Mouse (Mus musculus) thymus, postnatal 0 days (tissue): ENCODE measurements around the gene Dcakd. TPM values are rescaled to one million over a fixed set of nuclear protein-coding genes. Genes with fewer than 3 reads are reported as not detected.

Experiments
- DNase-seq: peaks from one replicate; pipeline ENCODE4 v3.0.0-alpha.2; 2015; ENCODE audit warnings: low spot score
- polyA plus RNA-seq: library from polyadenylated mRNA; unstranded; fragments of >200 nt; fragmentation: Nextera tagmentation; extraction: Ambion mirVana; gene quantifications from 2 replicates; pipeline ENCODE4 v1.2.1, GENCODE M21; 2015

Dcakd gene
- polyA plus RNA-seq, 1 experiment from 2014 or later: 31.3 TPM

GRCm38 (mm10) chr11:103007001-103007340, 21.2 kb downstream of the Dcakd start:
- no peak for DNase-seq

- DNase-seq: no peak
These were observed 21.7 kb downstream of the Dcakd start for GRCm38 (mm10) chr11:103006286-103007000.

GRCm38 (mm10) chr11:103005254-103005981, 22.7 kb downstream of the Dcakd start:
- no peak for DNase-seq

GRCm38 (mm10) chr11:103004852-103005251, 23.3 kb downstream of the Dcakd start:
- no peak for DNase-seq

GRCm38 (mm10) chr11:103003210-103003609, 24.9 kb downstream of the Dcakd start:
- no peak for DNase-seq

- no peak for DNase-seq
These were observed 27.1 kb downstream of the Dcakd start for GRCm38 (mm10) chr11:103001063-103001462.

- no peak for DNase-seq
These were observed 28.0 kb downstream of the Dcakd start for GRCm38 (mm10) chr11:103000111-103000510.

GRCm38 (mm10) chr11:102999317-102999970, 28.7 kb downstream of the Dcakd start:
- DNase-seq: no peak

- peak; percentile 79 for DNase-seq
These were observed 29.4 kb downstream of the Dcakd start for GRCm38 (mm10) chr11:102998577-102999316.

- DNase-seq: no peak
These were observed 29.9 kb downstream of the Dcakd start for GRCm38 (mm10) chr11:102998254-102998576.

GRCm38 (mm10) chr11:102996991-102997770, 31.0 kb downstream of the Dcakd start:
- no peak for DNase-seq

GRCm38 (mm10) chr11:102996385-102996784, 31.7 kb downstream of the Dcakd start:
- no peak for DNase-seq

GRCm38 (mm10) chr11:102994952-102995351, 33.2 kb downstream of the Dcakd start:
- no peak for DNase-seq

GRCm38 (mm10) chr11:102993420-102994029, 34.6 kb downstream of the Dcakd start:
- no peak for DNase-seq

GRCm38 (mm10) chr11:102992940-102993339, 35.2 kb downstream of the Dcakd start:
- DNase-seq: peak; percentile 74

- DNase-seq: no peak
These were observed 36.5 kb downstream of the Dcakd start for GRCm38 (mm10) chr11:102991681-102992080.

GRCm38 (mm10) chr11:102990152-102990663, 37.9 kb downstream of the Dcakd start:
- peak; percentile 42 for DNase-seq

GRCm38 (mm10) chr11:102989641-102990151, 38.4 kb downstream of the Dcakd start:
- DNase-seq: no peak

GRCm38 (mm10) chr11:102985160-102985559, 43.0 kb downstream of the Dcakd start:
- no peak for DNase-seq

- no peak for DNase-seq
These were observed 43.5 kb downstream of the Dcakd start for GRCm38 (mm10) chr11:102984615-102985014.
